Mouse (Mus musculus): ENCODE measurements around the gene Rpl35a. TPM values are rescaled to one million over a fixed set of nuclear protein-coding genes. Genes with fewer than 3 reads are reported as not detected.

Rpl35a gene
- polyA plus RNA-seq, 1 experiment from 2014 or later, result 532 TPM

DNA sequence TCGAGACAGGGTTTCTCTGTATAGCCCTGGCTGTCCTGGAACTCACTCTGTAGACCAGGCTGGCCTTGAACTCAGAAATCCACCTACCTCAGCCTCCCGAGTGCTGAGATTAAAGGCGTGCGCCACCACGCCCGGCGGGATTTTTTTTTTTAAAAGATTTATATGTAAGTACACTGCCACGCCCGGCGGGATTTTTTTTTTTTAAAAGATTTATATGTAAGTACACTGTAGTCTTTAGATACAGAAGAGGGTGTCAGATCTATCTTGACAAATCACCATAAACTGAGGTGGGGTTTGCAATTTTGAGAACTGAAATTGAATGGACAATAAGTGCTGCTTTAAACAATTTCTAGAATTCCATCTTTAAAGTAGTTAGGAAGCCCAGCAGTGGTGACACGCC, 5.1 kb downstream of the Rpl35a start:
- WGBS, result 59% methylated on average over 11 of the region's 11 CpGs
- H3K36me3 ChIP-seq (replicated peaks; ENCODE audit: control insufficient read depth, insufficient read depth), result peaks cover 36% of the 10 kb centered on the region
- H3K27ac ChIP-seq, result no peak overlapping the region
- H3K4me3 ChIP-seq (replicated peaks; ENCODE audit: low read length), result 0 out of 2 replicates have a peak overlapping the region, but pooled peaks have one; percentile 87
- ATAC-seq (ENCODE audit: low FRiP score), result no peak
- no peaks in the 10 kb centered on the region for H3K27me3 ChIP-seq (ENCODE audit: control insufficient read depth, insufficient read depth, low read length)
- peak overlapping the region; percentile 82; the same call in 1 of the 2 replicates for H3K9ac ChIP-seq
- peaks cover 31% of the 10 kb centered on the region for H3K4me1 ChIP-seq (replicated peaks; ENCODE audit: control insufficient read depth, insufficient read depth, low read length)
- DNase-seq (ENCODE audit: low spot score), result peak; percentile 26
- H3K4me2 ChIP-seq (replicated peaks), result peak overlapping the region; percentile 62
- H3K9me3 ChIP-seq (ENCODE audit: control insufficient read depth, low read length), result no peaks in the 10 kb centered on the region

DNA sequence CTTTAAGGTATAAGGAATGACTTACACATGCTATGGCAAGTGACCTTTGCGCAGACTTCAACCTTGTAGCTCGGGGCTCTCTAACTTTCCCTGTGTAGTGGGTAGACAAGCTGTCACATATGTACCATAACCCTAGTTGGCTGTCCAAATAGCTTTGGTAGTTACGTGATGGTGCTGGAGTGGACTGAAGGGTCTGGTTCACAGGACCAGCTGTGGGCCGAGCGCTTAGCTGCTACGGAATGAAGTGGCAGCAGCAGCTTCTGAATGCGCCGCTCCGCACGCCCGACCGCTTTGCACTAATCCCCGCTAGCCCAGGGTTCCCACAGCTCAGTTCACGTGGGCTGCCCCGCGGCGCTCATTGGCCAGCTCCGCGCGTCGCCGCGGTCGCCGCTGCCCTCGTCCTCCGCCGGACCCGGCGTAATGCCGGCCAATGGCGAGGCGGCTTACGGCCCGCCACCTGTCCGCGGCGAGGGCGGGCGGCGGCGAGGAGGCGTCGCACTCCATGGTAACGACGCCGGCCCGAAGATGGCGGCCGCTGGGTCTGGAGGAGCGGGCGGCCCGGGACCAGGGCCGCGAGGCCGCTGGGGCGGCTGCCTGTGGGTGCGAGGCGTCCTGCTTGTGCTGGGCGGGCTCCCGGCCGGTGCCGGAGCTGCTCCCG, 5.9 kb downstream of the Rpl35a start, which contains the start of gene Lmln:
Lmln (plus strand) TSS at position 498 of the 658 bp plus-strand sequence.
- H3K27ac ChIP-seq, result peak within 1 kb of the TSS; percentile 84
- H3K4me3 ChIP-seq (replicated peaks; ENCODE audit: low read length), result peak within 1 kb of the TSS; percentile 87
- H3K9me3 ChIP-seq (ENCODE audit: control insufficient read depth, low read length), result no peaks in the 10 kb centered on the region
- H3K4me1 ChIP-seq (replicated peaks; ENCODE audit: control insufficient read depth, insufficient read depth, low read length), result peaks cover 31% of the 10 kb centered on the region
- peaks cover 38% of the 10 kb centered on the region for H3K36me3 ChIP-seq (replicated peaks; ENCODE audit: control insufficient read depth, insufficient read depth)
- H3K4me2 ChIP-seq (replicated peaks), result peak within 1 kb of the TSS; percentile 62
- peak within 1 kb of the TSS; percentile 82 for H3K9ac ChIP-seq
- peak; percentile 90 for DNase-seq (ENCODE audit: low spot score)
- under 1% methylated on average over 64 of the region's 64 CpGs for WGBS
- no peaks in the 10 kb centered on the region for H3K27me3 ChIP-seq (ENCODE audit: control insufficient read depth, insufficient read depth, low read length)
- ATAC-seq (ENCODE audit: low FRiP score), result peak; percentile 97

DNA sequence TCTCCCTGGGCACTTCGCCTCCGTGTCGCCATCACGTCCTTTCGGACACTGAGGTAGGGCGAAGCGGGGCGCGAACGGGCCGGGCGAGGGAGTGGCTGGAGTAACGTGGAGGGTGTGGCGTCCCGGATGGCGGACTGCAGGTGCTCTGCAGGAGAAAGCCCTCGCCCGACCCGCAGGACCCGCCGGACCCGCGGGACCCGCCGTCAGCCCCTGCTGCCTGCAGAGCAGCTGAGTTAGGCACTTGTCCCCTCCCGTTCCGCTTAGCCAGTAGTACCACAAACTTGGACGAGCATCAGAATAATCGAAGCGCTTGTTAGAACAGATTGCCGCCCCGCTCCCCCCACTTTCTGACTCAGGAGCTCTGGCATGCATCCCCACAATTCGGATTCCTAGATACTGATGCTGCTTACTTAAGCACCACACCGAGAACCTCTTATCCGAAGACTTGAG, 6.5 kb downstream of the Rpl35a start:
- Histone ChIP-seq H3K27ac (peak overlapping the region; percentile 84), H3K27me3 (ENCODE audit: control insufficient read depth, insufficient read depth, low read length) (no peaks in the 10 kb centered on the region), H3K4me3 (replicated peaks; ENCODE audit: low read length) (peak overlapping the region; percentile 87), H3K4me2 (replicated peaks) (peak overlapping the region; percentile 62), H3K4me1 (replicated peaks; ENCODE audit: control insufficient read depth, insufficient read depth, low read length) (peaks cover 27% of the 10 kb centered on the region), H3K9ac (peak overlapping the region; percentile 82), H3K9me3 (ENCODE audit: control insufficient read depth, low read length) (no peaks in the 10 kb centered on the region), H3K36me3 (replicated peaks; ENCODE audit: control insufficient read depth, insufficient read depth) (peaks cover 38% of the 10 kb centered on the region)
- WGBS, result under 1% methylated on average over 35 of the region's 35 CpGs
- DNase-seq (ENCODE audit: low spot score), result peak; percentile 34
- no peak; the same call in 1 of the 2 replicates for ATAC-seq (ENCODE audit: low FRiP score)

DNA sequence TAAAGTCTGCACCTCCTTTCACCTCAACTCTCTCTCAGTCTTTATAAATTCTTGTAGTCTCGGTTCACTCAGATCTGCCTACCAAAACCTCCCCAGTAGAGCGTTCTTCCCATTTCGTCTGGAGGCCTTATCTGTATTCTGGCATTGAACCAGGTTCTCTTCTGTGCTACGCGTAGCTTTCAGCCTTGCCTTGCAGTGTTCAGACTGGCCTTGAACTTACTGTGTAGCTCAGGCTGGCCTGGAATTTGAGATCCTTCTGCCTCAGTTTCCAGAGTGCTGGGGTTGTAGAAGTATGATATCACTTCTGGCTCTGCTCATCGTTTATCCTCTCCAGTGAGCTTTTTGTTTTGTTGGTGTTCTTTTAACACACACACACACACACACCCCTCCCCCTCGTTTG, 7.0 kb downstream of the Rpl35a start:
- 22% methylated on average over 7 of the region's 7 CpGs for WGBS
- Histone ChIP-seq H3K9me3 (ENCODE audit: control insufficient read depth, low read length) (no peaks in the 10 kb centered on the region), H3K36me3 (replicated peaks; ENCODE audit: control insufficient read depth, insufficient read depth) (peaks cover 38% of the 10 kb centered on the region), H3K27ac (no peak overlapping the region; the same call in 1 of the 2 replicates), H3K9ac (peak overlapping the region; percentile 82), H3K4me1 (replicated peaks; ENCODE audit: control insufficient read depth, insufficient read depth, low read length) (peaks cover 21% of the 10 kb centered on the region), H3K27me3 (ENCODE audit: control insufficient read depth, insufficient read depth, low read length) (no peaks in the 10 kb centered on the region), H3K4me2 (replicated peaks) (peak overlapping the region; percentile 62), H3K4me3 (replicated peaks; ENCODE audit: low read length) (peak overlapping the region; percentile 87)
- DNase-seq (ENCODE audit: low spot score) (no peak), ATAC-seq (ENCODE audit: low FRiP score) (no peak)

DNA sequence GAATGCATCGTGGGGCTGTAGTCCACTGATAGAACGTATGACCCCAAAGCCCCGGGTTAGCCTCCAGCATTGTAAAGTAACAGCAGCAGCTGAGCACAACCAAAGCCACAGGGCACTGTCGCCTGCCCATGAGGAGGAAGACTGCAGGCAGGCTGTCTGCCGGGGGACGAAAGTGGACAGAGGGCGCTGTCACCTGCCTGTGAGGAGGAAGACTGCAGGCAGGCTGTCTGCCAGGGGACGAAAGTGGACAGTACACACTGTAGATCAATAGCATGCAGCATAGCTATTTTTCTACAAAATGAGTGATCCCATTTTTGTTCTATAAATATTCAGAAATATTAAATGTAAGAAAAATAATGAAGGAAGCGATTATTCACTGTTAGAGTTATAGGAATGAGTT, 8.4 kb downstream of the Rpl35a start:
- H3K4me2 ChIP-seq (replicated peaks), result no peak overlapping the region
- DNase-seq (ENCODE audit: low spot score), result no peak
- H3K9me3 ChIP-seq (ENCODE audit: control insufficient read depth, low read length), result no peaks in the 10 kb centered on the region
- no peak overlapping the region for H3K4me3 ChIP-seq (replicated peaks; ENCODE audit: low read length)
- no peak overlapping the region for H3K27ac ChIP-seq
- 68% methylated on average over 9 of the region's 9 CpGs for WGBS
- ATAC-seq (ENCODE audit: low FRiP score), result no peak
- peaks cover 19% of the 10 kb centered on the region for H3K4me1 ChIP-seq (replicated peaks; ENCODE audit: control insufficient read depth, insufficient read depth, low read length)
- H3K27me3 ChIP-seq (ENCODE audit: control insufficient read depth, insufficient read depth, low read length), result no peaks in the 10 kb centered on the region
- H3K9ac ChIP-seq, result no peak overlapping the region
- H3K36me3 ChIP-seq (replicated peaks; ENCODE audit: control insufficient read depth, insufficient read depth), result peaks cover 31% of the 10 kb centered on the region

DNA sequence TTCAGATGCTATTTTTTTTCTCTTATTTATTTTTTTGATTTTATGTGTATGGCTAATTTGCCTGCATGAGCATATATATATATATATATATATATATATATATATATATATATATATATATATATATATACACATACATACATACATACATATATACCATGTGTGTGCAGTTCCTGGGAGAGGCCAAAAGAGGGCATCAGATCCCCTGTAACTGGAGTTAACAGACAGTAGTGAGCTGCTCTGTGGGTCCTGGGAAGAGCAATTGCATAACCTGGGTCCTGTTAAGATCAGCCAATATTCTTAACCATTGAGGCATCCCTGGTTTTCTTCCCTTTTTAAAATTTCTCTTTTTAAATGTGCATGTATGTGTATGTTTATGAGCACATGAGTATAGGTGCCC, 14.7 kb downstream of the Rpl35a start:
- Histone ChIP-seq H3K4me1 (replicated peaks; ENCODE audit: control insufficient read depth, insufficient read depth, low read length) (no peaks in the 10 kb centered on the region), H3K27ac (no peak overlapping the region), H3K4me2 (replicated peaks) (no peak overlapping the region), H3K36me3 (replicated peaks; ENCODE audit: control insufficient read depth, insufficient read depth) (peaks cover 56% of the 10 kb centered on the region), H3K9ac (no peak overlapping the region), H3K9me3 (ENCODE audit: control insufficient read depth, low read length) (no peaks in the 10 kb centered on the region), H3K4me3 (replicated peaks; ENCODE audit: low read length) (no peak overlapping the region), H3K27me3 (ENCODE audit: control insufficient read depth, insufficient read depth, low read length) (no peaks in the 10 kb centered on the region)
- ATAC-seq (ENCODE audit: low FRiP score) (no peak), DNase-seq (ENCODE audit: low spot score) (no peak)

DNA sequence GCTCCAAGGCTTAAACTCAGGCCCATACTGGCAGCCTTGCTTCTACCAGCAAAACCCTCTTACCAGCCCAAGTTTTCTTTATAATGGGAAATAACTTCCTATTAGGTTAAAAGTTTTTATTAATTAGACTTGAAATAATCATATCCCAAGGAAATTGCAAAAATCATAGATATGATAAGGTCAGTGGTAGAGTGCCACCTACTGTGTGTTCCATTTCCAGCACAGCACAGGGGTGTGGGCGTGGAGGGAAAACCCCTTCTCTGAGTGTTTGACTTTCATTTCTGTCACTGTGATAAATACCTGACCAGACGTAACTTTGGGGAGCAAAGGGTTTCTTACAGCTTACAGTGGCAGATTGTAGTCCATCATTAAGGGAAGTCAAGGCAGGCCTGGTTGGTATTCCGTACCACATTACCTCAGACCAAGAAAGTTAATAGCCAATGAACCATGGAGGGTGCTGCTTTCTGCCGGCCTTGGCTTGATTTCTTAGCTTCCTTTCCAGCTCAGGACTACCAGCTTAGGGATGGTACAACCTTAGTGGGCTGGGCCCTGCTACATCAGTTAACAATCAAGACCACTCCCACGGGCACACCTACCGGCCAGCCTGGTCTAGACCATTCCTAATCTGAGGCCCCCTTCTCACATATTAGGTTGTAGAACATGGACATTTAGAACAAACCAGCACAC, 16.8 kb downstream of the Rpl35a start:
- H3K9me3 ChIP-seq (ENCODE audit: control insufficient read depth, low read length), result no peaks in the 10 kb centered on the region
- ATAC-seq (ENCODE audit: low FRiP score) (no peak), DNase-seq (ENCODE audit: low spot score) (no peak)
- no peak overlapping the region for H3K27ac ChIP-seq
- H3K27me3 ChIP-seq (ENCODE audit: control insufficient read depth, insufficient read depth, low read length), result no peaks in the 10 kb centered on the region
- H3K4me2 ChIP-seq (replicated peaks), result no peak overlapping the region
- 94% methylated on average over 6 of the region's 6 CpGs for WGBS
- H3K36me3 ChIP-seq (replicated peaks; ENCODE audit: control insufficient read depth, insufficient read depth), result peaks cover 60% of the 10 kb centered on the region
- H3K4me3 ChIP-seq (replicated peaks; ENCODE audit: low read length), result no peak overlapping the region
- no peak overlapping the region for H3K9ac ChIP-seq
- H3K4me1 ChIP-seq (replicated peaks; ENCODE audit: control insufficient read depth, insufficient read depth, low read length), result no peaks in the 10 kb centered on the region

DNA sequence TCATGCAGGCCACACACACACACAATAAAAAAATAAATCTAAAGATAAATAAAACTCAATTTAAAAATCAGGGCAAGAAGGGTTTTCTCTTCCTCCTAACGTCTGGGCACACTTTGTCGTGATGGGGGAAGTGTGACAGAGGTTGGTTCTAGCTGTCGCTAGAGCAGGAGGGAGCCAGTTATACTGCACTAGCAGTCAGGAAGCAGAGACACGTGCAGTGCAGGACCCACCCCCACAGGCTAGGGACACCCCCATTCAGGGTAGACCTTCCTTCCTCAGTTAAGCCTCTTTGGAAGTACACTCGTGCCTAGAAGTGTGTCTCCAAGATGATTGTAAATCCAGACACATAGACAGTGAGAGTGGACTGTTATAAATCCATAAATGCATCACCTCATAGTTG, 18.7 kb downstream of the Rpl35a start:
- Histone ChIP-seq H3K27me3 (ENCODE audit: control insufficient read depth, insufficient read depth, low read length) (no peaks in the 10 kb centered on the region), H3K4me3 (replicated peaks; ENCODE audit: low read length) (no peak overlapping the region), H3K4me1 (replicated peaks; ENCODE audit: control insufficient read depth, insufficient read depth, low read length) (no peaks in the 10 kb centered on the region), H3K27ac (no peak overlapping the region), H3K36me3 (replicated peaks; ENCODE audit: control insufficient read depth, insufficient read depth) (peaks cover 50% of the 10 kb centered on the region), H3K9ac (no peak overlapping the region), H3K9me3 (ENCODE audit: control insufficient read depth, low read length) (no peaks in the 10 kb centered on the region), H3K4me2 (replicated peaks) (no peak overlapping the region)
- DNase-seq (ENCODE audit: low spot score) (no peak), ATAC-seq (ENCODE audit: low FRiP score) (no peak)
- 93% methylated on average over 5 of the region's 5 CpGs for WGBS

DNA sequence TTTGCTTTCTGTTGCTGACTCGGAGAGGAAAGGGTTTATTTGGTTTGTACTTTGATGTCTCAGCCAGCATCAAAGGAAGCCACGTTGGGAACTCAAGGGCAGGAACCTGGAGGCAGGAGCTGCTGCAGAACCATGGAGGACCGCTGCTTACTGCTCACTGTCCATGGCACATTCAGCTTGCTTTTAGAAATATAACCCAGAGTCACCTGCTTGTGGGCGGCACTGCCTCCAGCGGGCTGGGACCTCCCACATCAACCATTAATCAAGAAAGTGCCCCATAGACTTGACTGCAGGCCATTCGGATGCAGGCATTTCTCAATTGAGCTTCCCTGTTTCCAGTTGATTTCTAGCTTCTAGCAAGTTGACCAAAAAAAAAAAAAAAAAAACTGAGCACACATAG, 19.8 kb downstream of the Rpl35a start:
- Histone ChIP-seq H3K27me3 (ENCODE audit: control insufficient read depth, insufficient read depth, low read length) (no peaks in the 10 kb centered on the region), H3K9me3 (ENCODE audit: control insufficient read depth, low read length) (no peaks in the 10 kb centered on the region), H3K9ac (no peak overlapping the region), H3K4me3 (replicated peaks; ENCODE audit: low read length) (no peak overlapping the region), H3K27ac (no peak overlapping the region), H3K4me2 (replicated peaks) (no peak overlapping the region), H3K36me3 (replicated peaks; ENCODE audit: control insufficient read depth, insufficient read depth) (peaks cover 47% of the 10 kb centered on the region), H3K4me1 (replicated peaks; ENCODE audit: control insufficient read depth, insufficient read depth, low read length) (no peaks in the 10 kb centered on the region)
- 75% methylated on average over 6 of the region's 6 CpGs for WGBS
- no peak for ATAC-seq (ENCODE audit: low FRiP score)
- no peak for DNase-seq (ENCODE audit: low spot score)
